Mouse (Mus musculus) small intestine, adult 2 months (tissue): ENCODE results near the gene Nkiras2.

Experiments
- CTCF ChIP-seq: fragments of 200-500 bp; IDR thresholded peaks from 2 replicates; pipeline ENCODE4 v1.5.1; 2012; ENCODE audit warnings: low read depth, mild to moderate bottlenecking, control low read depth, inconsistent platforms, low read length, moderate library complexity, mixed read lengths; ENCODE audit not compliant: insufficient replicate concordance, insufficient read length; ENCODE audit errors: extremely low read depth
- POLR2A ChIP-seq: fragments of 200-500 bp; IDR thresholded peaks from 2 replicates; pipeline ENCODE4 v1.6.1; 2012; ENCODE audit warnings: low read depth, mild to moderate bottlenecking, control low read depth, inconsistent platforms, low read length, moderate library complexity

GRCm38 (mm10) chr11:100671049-100671448 is 52.0 kb downstream of the Nkiras2 start:
- TF ChIP-seq CTCF (no peak), POLR2A (no peak)
